Mouse (Mus musculus): Measurements from ENCODE around the gene Gripap1.
"Not testable (repeated sequence)": the region's sequence is repeated elsewhere in the genome, so short reads cannot be mapped to it uniquely, and the experiment has no call there.

Gene Gripap1

DNA sequence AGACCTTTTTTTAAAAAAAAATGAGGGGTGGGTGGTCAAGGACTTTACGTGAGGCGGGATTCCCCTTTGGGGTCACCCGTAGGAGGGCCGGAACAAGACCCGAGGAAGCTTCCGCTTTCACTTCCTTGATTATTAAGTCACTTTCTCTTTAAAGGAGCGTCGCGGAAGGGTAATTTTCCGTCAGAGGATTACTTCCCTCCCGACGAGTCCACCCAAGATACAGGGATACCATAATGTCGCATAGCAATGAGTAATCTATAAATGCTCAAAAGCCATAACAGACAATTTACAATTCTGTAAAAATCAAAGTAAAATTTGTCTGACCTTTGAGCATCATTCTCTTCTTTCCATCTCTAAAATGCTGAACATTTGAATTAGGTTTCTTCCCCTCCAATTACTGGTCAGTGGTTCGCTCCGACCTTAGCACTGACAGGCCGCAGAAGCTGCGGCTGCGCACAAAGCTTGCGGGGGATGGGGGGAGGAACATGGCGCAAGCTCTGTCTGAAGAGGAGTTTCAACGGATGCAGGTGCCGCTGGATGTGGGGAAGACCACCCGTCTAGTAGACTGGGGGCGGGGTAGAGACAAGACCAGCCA lies at the start of gene Gripap1:
Gene Gripap1, plus strand, starts transcription at position 224 of the 595 bp plus-strand sequence.
- DNase-seq (ENCODE audit: low spot score), result peak; percentile 66

DNA sequence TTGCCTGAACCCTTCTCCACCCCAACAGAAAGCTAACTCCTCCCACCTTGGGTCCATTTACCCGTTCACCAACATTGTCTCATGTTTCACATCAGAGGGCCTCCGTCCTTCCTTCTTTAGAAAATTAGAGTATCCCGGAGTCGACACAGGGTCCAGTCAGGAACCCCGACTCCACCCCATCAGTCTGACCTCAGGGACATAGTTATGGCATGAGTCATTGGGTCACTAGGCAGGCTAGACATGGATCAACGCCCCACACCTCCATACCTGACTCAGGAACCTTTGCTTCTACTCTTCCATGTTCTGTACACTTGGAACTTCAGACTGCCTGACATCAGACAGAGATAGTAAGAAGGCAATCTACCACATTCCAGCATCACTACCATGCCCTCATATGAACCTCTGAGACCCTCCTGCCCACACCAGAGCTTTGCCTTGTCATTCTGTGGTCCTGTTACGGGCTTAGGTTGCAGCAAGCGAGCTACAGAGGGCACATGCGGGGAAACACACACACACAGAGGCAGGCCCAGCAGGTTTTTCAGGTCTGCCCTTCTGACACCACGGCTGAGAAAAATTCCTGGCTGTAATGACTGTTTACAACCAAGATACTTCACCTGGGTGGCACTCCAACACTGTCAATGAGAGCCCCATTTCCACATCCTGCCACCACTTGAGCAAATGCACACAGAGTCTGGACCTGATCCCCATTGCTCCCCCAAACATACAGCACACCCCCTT lies 49.3 kb upstream of the Gripap1 start:
- DNase-seq (ENCODE audit: low spot score), result no peak

DNA sequence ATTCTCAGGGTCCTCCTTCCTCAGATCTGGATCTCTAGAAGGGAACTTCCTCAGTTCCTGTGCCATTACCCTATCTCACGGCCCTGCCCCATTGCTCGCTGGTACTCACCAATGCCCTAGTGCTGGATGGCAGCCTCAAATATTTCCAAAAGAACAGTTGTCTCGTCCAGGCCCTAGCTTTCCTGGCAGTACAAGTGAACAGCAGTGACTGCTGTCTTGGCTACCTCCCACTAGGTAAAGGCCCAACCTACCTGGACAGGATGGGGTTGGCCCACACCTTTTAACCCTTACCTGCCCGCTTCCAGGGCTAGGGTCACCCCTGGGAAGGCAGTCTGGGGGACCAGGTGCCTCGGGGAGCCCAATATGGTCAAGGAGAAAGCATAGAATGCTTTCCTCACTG lies 48.5 kb upstream of the Gripap1 start:
- DNase-seq (ENCODE audit: low spot score), result no peak

DNA sequence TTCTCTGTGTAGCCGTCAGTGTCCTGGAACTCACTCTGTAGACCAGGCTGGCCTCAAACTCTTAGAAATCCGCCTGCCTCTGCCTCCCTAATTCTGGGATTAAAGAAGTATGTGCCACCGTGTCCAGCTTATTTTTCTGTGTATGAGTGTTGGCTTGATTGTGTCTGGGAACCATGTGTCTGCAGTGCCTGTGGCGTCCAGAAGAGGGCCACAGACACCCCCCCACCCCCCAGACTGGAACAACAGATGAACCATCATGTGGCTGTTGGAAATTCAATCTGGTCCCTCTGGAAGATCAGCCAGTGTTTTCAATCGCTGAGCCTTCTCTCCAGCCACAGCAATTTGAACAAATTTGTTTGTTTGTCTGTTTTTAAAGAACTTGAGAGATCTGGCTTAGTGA lies 46.1 kb upstream of the Gripap1 start:
- DNase-seq (ENCODE audit: low spot score), result no peak

GRCm38 (mm10) chrX:7744940-7745339 lies 44.6 kb upstream of the Gripap1 start:
- DNase-seq (ENCODE audit: low spot score), result no peak

GRCm38 (mm10) chrX:7745429-7745828 lies 44.1 kb upstream of the Gripap1 start:
- no peak for DNase-seq (ENCODE audit: low spot score)

GRCm38 (mm10) chrX:7750432-7751116 lies 39.0 kb upstream of the Gripap1 start, which contains the start of gene Ccdc120:
Gene Ccdc120 (minus strand): TSS chrX:7750905.
- no peak for DNase-seq (ENCODE audit: low spot score)

DNA sequence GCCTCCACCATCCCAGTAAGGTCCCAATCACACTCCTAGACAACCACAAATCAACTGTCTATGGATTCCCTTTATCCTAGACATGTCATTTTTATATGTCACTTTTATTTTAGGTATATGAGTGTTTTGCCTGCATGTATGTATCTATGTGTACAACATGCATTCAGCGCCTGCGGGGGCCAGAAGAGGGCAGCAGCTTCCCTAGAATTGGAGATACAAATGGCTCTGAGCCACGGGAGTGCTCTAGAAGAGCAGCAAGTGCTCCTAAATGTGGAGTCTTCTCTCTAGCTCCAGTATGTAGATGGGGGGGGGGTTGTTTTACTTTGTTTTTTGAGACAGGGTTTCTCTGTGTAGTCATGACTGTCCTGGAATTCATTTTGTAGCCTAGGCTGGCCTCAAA lies 35.9 kb upstream of the Gripap1 start:
- DNase-seq (ENCODE audit: low spot score), result not testable (repeated sequence)

GRCm38 (mm10) chrX:7762137-7762920 lies 27.2 kb upstream of the Gripap1 start, which contains the start of gene Tfe3:
Gene Tfe3 (plus strand): TSS chrX:7762560.
- peak; percentile 80 for DNase-seq (ENCODE audit: low spot score)

DNA sequence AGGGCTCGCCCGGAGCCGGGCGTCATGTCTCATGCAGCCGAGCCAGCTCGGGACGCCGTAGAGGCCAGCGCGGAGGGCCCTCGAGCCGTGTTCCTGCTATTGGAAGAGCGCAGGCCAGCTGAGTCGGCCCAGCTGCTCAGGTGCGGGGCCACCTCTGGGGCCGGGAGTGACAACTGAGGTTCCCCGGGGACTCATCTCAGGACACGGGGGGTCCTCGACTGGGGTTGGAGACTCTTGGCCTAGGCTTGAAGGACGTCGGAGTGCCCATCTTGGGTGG lies 26.7 kb upstream of the Gripap1 start:
- DNase-seq (ENCODE audit: low spot score), result no peak

GRCm38 (mm10) chrX:7763631-7764393 lies 25.8 kb upstream of the Gripap1 start:
- DNase-seq (ENCODE audit: low spot score), result peak; percentile 5

DNA sequence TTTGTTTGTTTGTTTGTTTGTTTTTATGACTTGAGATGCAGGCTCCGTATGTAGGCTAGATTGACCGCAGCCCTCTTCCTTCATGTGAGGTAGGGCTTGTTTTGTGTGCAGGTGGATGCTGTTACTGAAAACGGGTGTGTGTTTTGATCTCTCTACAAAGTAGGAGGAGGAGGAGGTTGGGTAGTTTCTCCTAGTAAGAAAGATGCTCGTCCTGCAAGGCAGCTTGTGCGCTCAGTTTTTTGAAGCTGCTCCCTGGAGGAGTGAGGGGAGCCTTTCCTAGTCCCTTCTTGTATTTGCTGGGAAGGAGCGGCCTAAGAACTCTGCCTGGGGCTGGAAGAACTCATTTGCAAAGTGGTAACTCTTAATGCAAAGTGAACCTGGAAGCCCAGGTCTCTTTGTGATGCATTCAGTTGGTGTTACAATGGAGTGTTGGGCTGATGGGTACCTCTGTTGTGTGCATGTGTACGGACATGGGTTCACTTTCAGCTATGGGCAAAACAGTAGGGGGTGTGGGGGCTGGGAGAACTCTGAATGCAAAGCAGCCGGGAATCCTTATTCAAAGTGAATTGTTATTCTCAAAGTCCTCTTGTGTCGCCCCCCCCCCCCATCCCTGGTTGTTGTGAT lies 24.8 kb upstream of the Gripap1 start:
- no peak for DNase-seq (ENCODE audit: low spot score)

DNA sequence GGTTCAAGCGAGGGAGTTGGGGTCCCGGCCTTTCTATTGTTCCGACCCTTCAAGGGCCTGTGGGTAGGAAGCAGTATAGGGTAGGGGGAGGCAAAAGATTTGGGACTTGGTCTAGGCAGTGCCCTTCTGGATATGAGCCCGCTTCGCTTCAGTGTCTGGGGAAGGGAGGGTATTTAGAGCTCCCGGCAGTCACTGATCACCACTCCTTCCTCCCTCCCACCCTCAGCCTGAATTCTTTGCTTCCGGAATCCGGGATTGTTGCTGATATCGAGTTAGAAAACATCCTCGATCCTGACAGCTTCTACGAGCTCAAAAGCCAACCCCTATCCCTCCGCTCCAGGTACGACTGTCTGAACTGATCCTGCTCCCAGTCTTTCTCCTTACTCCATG lies 24.3 kb upstream of the Gripap1 start:
- DNase-seq (ENCODE audit: low spot score), result no peak

DNA sequence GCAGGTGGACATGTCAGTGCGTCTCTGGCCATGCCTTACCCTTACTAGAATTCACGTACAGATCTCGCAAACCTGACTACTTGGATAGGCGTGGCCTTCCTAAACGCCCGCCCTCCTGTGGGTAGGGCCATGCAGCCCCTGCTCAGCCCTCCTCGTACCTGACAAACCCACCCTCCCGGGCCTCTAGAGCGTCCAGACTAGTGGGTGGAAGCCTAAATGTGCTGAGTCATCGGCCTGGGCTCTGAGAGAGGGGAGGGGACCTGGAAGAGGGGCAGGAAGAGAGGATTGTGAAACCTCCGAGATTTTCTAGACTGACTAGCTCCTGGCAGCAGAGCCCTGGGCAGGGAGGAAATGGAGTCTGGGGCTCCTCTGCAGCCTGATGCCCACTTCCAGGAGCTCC lies 23.8 kb upstream of the Gripap1 start:
- DNase-seq (ENCODE audit: low spot score), result no peak

- DNase-seq (ENCODE audit: low spot score), result no peak
These were observed 20.1 kb upstream of the Gripap1 start for GRCm38 (mm10) chrX:7769302-7770017.

DNA sequence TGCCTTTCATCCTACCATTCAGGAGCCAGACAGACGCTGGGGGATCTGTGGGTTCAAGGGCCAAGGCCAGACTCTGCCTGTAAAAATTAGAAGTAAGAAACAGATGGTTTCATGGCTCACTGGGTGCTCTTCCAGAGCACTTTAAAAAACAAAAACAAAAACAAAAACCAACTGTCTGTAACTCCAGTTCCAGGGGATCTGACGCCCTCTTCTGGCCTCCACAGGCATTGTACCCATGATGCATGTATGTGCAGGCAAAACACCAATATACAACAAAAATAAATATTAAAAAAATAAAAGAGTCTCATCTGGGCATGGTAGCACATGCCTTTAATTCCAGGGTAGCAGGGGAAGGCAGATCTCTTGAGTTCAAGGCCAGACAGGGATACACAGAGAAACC lies 16.8 kb upstream of the Gripap1 start:
- no peak for DNase-seq (ENCODE audit: low spot score)

DNA sequence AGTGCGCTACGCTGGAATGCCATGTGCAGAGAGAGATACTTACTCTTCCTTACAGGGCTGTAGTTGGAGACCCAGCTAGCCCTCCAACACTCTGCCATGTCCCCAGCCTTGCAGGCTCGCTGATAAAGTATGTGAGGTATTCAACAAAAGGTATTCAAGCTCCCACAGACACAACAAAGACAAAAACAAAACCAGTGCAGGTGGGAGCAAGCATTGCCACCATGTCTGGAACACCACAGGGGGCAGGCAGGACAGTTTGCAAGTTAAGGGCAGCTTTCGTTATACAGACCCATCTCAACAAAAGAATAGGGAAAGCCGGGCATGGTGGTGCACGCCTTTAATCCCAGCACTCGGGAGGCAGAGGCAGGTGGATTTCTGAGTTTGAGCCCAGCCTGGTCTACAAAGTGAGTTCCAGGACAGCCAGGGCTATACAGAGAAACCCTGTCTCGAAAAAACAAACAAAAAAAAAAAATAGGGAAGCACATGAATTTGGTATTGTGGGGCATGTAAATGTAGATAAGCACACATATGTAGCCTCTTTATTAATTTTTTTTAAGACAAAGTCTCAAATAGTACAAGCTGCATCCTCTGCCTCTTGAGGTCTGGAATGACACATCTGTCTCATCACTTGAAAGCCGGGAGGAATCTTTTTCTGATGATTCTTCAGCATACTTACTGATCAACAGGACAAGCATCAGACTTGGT lies 13.9 kb upstream of the Gripap1 start:
- DNase-seq (ENCODE audit: low spot score), result no peak

- DNase-seq (ENCODE audit: low spot score), result peak; percentile 50
These were observed 13.1 kb upstream of the Gripap1 start for GRCm38 (mm10) chrX:7776329-7777082.
